In the genomic region with DNA sequence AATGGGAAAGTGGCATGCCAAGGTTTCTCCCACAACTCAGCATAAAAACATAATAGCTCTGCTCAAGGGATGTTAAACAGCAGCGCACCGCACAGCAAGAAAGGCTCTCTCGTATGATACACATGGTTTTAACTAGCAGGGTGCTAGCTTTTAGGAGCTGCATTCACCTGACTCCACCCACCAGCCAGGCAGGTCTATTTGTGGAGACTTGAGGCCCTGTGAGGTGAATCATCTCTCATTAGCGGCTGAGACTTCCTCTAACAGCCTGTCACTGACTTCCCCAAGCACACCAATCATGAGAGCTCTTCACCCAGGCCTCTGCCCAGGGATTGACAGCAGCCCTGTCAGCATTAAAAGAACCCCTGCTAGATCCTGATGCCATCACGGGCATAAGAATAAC, we compare ENCODE assay signal across 10 mouse cellular contexts.
A peak's percentile ranks its signal among the peaks of the same experiment; 100 is the strongest.
DNase-seq lines count a peak whose midpoint lies in the region; ATAC-seq and TF ChIP-seq lines count a peak whose summit lies in the region.
"Had no signal": no experiment of that assay in that cellular context is flagged by ENCODE, and none has a peak within 500 bp of the region (broad histone marks: within the 10 kb centered on the region; RNA-seq: fewer than 3 reads in every experiment).

No protein-coding gene starts in this region.

- peaks cover 16% of the 10 kb centered on the region; the same call in 1 of the 2 replicates for H3K4me1 ChIP-seq in forebrain, postnatal 0 days (ENCODE audit: insufficient read depth)
- H3K4me1 ChIP-seq in forebrain, embryonic 10.5 days, result 0 out of 2 replicates have a peak, but pooled peaks cover 4% of the 10 kb centered on the region

- no peak for TF ChIP-seq CTCF in forebrain, postnatal 0 days (IDR thresholded peaks at IDR 0.05; ENCODE audit: low read depth)

- 26% methylated on average over 5 of the region's 5 CpGs for WGBS in forebrain, postnatal 0 days
- WGBS in forebrain, embryonic 10.5 days, result 68% methylated on average over 5 of the region's 5 CpGs

- H3K9ac ChIP-seq in forebrain, postnatal 0 days, result no peak overlapping the region

- no peaks in the 10 kb centered on the region for H3K27me3 ChIP-seq in forebrain, postnatal 0 days (ENCODE audit: insufficient read depth, low read length)
- no peaks in the 10 kb centered on the region for H3K27me3 ChIP-seq in forebrain, embryonic 10.5 days (ENCODE audit: poor library complexity, severe bottlenecking)

- peak; percentile 16 for DNase-seq in forebrain, postnatal 0 days
- DNase-seq in forebrain, embryonic 10.5 days (ENCODE audit: extremely low spot score, low spot score), result no peak
- peak; percentile 71 for DNase-seq in CD4-positive, CD25-positive, alpha-beta regulatory T cell, adult 2 months (ENCODE audit: low read depth, low spot score)
- peak; percentile 16 to 29 for DNase-seq in thymus, postnatal 36 days
- no peak for DNase-seq in retina, postnatal 1 day
- no peak for DNase-seq in kidney, adult 11 months

- no peak overlapping the region for H3K4me3 ChIP-seq in forebrain, postnatal 0 days (ENCODE audit: low read depth, low read length)
- no peak overlapping the region for H3K4me3 ChIP-seq in forebrain, embryonic 10.5 days
- H3K4me3 ChIP-seq: erythroblast, embryonic 14.5 days had no signal

- ATAC-seq in forebrain, postnatal 0 days, result peak; percentile 72; the same call in 1 of the 2 replicates
- peak; percentile 88 for ATAC-seq in granulocyte monocyte progenitor cell, adult 5-6 weeks (replicated peaks; ENCODE audit: poor library complexity, severe bottlenecking)
- peak; percentile 93 for ATAC-seq in megakaryocyte progenitor cell, adult 5-6 weeks (replicated peaks; ENCODE audit: poor library complexity)

- no peak overlapping the region for H3K4me2 ChIP-seq in forebrain, postnatal 0 days (ENCODE audit: low read depth)

- H3K36me3 ChIP-seq in forebrain, postnatal 0 days (ENCODE audit: insufficient read depth), result no peaks in the 10 kb centered on the region
- no peaks in the 10 kb centered on the region for H3K36me3 ChIP-seq in forebrain, embryonic 10.5 days (replicated peaks)
- H3K36me3 ChIP-seq: G1E had no signal

- H3K27ac ChIP-seq in forebrain, postnatal 0 days (ENCODE audit: low read depth, low read length), result peak overlapping the region; percentile 29; the same call in 1 of the 2 replicates
- H3K27ac ChIP-seq in forebrain, embryonic 10.5 days, result no peak overlapping the region

- no peaks in the 10 kb centered on the region for H3K9me3 ChIP-seq in forebrain, postnatal 0 days (ENCODE audit: low read length)
- no peaks in the 10 kb centered on the region for H3K9me3 ChIP-seq in forebrain, embryonic 10.5 days
- H3K9me3 ChIP-seq: G1E had no signal

Comparison
In these comparisons a context has a peak if more than half of its experiments do, and no peak if none do; other contexts are left out.
1. DNase-seq: peak in forebrain, postnatal 0 days (single experiment), CD4-positive, CD25-positive, alpha-beta regulatory T cell, adult 2 months (single experiment) and thymus, postnatal 36 days (2 of 2); none in forebrain, embryonic 10.5 days (single experiment), retina, postnatal 1 day (single experiment) and kidney, adult 11 months (single experiment).
2. Peak in every context shown above with its lines, with median percentiles within 50 percentile points of each other: ATAC-seq.